Mouse (Mus musculus) midbrain, postnatal 0 days (tissue): Measurements from ENCODE around the gene Pabpn1l. TPM values are rescaled to one million over a fixed set of nuclear protein-coding genes. Genes with fewer than 3 reads are reported as not detected.
"Not testable (repeated sequence)": the region's sequence is repeated elsewhere in the genome, so short reads cannot be mapped to it uniquely, and the experiment has no call there.

Experiments
- ATAC-seq: fragments of 200-750 bp; cut with Nextera tagmentation; 2 replicates; pipeline ENCODE4 v1.8.0; 2017; ENCODE audit warnings: moderate number of reproducible peaks, mild to moderate bottlenecking, moderate TSS enrichment, moderate library complexity; ENCODE audit not compliant: low FRiP score
- DNase-seq: peaks from one replicate; pipeline ENCODE4 v3.0.0-alpha.2; 2015; ENCODE audit warnings: low spot score
- H3K27ac ChIP-seq: fragments of 300-500 bp; sonication (generic); 2 replicates; pipeline ENCODE4 v1.5.1; 2014; ENCODE audit warnings: low read depth, mild to moderate bottlenecking, low read length, mixed read lengths
- H3K27me3 ChIP-seq: fragments of 300-500 bp; sonication (generic); 2 replicates; pipeline ENCODE4 v1.6.1; 2014; ENCODE audit warnings: low read length, control low read depth, mixed read lengths; ENCODE audit not compliant: insufficient read depth
- H3K36me3 ChIP-seq: fragments of 300-500 bp; sonication (generic); 2 replicates; pipeline ENCODE4 v1.6.1; 2014; ENCODE audit warnings: low read length, control low read depth, mixed read lengths; ENCODE audit not compliant: insufficient read depth
- H3K4me1 ChIP-seq: fragments of 300-500 bp; sonication (generic); 2 replicates; pipeline ENCODE4 v1.6.1; 2014; ENCODE audit warnings: mild to moderate bottlenecking, control low read depth, antibody characterized with exemption, low read length, mixed read lengths; ENCODE audit not compliant: insufficient read depth
- H3K4me2 ChIP-seq: fragments of 300-500 bp; sonication (generic); 2 replicates; pipeline ENCODE4 v1.6.1; 2014; ENCODE audit warnings: low read depth, mild to moderate bottlenecking, low read length, mixed read lengths; ENCODE audit not compliant: poor library complexity, severe bottlenecking
- H3K4me3 ChIP-seq: fragments of 300-500 bp; sonication (generic); 2 replicates; pipeline ENCODE4 v1.5.1; 2014; ENCODE audit warnings: low read depth, mild to moderate bottlenecking, low read length, moderate library complexity
- H3K9ac ChIP-seq: fragments of 300-500 bp; sonication (generic); replicated peaks from 2 replicates; pipeline ENCODE4 v1.6.1; 2014; ENCODE audit warnings: mild to moderate bottlenecking, low read length, moderate library complexity, mixed read lengths; ENCODE audit not compliant: poor library complexity, severe bottlenecking
- H3K9me3 ChIP-seq: fragments of 300-500 bp; sonication (generic); 2 replicates; pipeline ENCODE4 v1.6.1; 2016; ENCODE audit warnings: low read length, control low read depth
- CTCF ChIP-seq: IDR thresholded peaks from 2 replicates; pipeline ENCODE4 v1.5.1; 2016; ENCODE audit warnings: antibody characterized with exemption, mild to moderate bottlenecking
- WGBS: fragments of 180-500 bp; shearing (Covaris S2); extraction: QIAGEN DNeasy Blood & Tissue Kit; methylation state at CpG from one replicate; pipeline ENCODE4 v1.1.7; 2014; 5-methylcytosine and 5-hydroxymethylcytosine counted together
- polyA plus RNA-seq: library from polyadenylated mRNA; unstranded; fragments of >200 nt; fragmentation: Nextera tagmentation; extraction: Ambion mirVana; gene quantifications from 2 replicates; pipeline ENCODE4 v1.2.1, GENCODE M21; 2015
- total RNA-seq: library from RNA; depleted of rRNA; stranded (reverse); fragments of >200 nt; gene quantifications from 2 replicates; pipeline ENCODE4 v1.2.3, GENCODE M21; 2014

Pabpn1l gene
- total and polyA plus RNA-seq, 2 experiments from 2014 or later = not detected

DNA sequence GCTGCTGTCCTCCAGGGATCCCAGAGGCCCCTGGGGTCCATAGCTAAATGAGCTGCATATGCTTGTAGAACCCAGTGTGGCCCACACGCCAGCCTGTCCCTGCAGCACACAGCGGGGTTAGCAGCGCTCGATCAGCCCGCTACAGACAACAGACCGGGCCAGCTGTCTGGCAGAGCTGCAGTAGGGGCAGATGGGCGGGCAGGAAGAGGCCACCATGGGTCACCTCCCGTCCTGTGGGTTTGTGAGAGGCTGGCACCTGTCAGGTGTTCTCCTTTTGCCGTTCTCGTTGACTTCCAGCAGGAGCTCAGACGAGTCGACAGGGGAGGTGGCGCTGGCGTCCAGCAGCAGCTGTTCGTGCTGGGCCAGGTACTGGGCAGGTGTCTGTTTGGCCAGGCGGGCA, 16.1 kb upstream of the Pabpn1l start:
- H3K36me3 ChIP-seq = peaks cover 46% of the 10 kb centered on the region
- 70% methylated on average over 16 of the region's 16 CpGs for WGBS
- TF ChIP-seq CTCF = no peak
- H3K9me3 ChIP-seq = no peaks in the 10 kb centered on the region
- no peak overlapping the region for H3K27ac ChIP-seq
- H3K4me1 ChIP-seq = no peaks in the 10 kb centered on the region
- H3K4me3 ChIP-seq = no peak overlapping the region
- no peaks in the 10 kb centered on the region for H3K27me3 ChIP-seq
- no peak overlapping the region for H3K4me2 ChIP-seq
- no peak overlapping the region for H3K9ac ChIP-seq
- ATAC-seq (no peak), DNase-seq (peak; percentile 47)

GRCm38 (mm10) chr8:122637230-122637629, 14.7 kb upstream of the Pabpn1l start:
- Histone ChIP-seq H3K9me3 (no peaks in the 10 kb centered on the region), H3K4me1 (no peaks in the 10 kb centered on the region), H3K36me3 (peaks cover 55% of the 10 kb centered on the region), H3K4me2 (no peak overlapping the region), H3K27me3 (no peaks in the 10 kb centered on the region), H3K4me3 (no peak overlapping the region), H3K27ac (no peak overlapping the region), H3K9ac (no peak overlapping the region)
- DNase-seq (no peak), ATAC-seq (no peak)
- TF ChIP-seq CTCF = no peak
- 88% methylated on average over 9 of the region's 9 CpGs for WGBS

DNA sequence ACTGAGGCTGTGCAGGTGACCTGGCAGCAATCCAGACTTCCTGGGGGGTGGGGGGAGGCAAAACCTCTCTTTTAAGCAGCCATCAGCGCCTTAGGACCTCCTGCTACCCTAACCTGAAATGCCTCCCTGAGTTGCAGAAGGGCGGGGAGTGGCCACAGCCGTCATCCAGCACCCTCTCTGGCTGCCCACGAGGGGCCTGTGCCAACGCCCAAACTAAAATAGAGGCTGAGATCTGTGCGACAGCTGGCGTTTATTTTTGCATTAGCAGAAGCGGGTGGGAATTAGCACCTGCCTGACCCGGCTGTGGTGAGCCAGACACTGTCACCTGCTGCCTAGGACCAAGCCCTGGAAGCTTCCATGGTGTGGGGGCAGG, 14.2 kb upstream of the Pabpn1l start:
- no peak overlapping the region for H3K27ac ChIP-seq
- no peak overlapping the region for H3K4me2 ChIP-seq
- TF ChIP-seq CTCF = no peak
- 74% methylated on average over 9 of the region's 9 CpGs for WGBS
- no peaks in the 10 kb centered on the region for H3K4me1 ChIP-seq
- H3K36me3 ChIP-seq = peaks cover 55% of the 10 kb centered on the region
- no peak for ATAC-seq
- no peaks in the 10 kb centered on the region for H3K27me3 ChIP-seq
- H3K4me3 ChIP-seq = no peak overlapping the region
- no peak for DNase-seq
- H3K9ac ChIP-seq = no peak overlapping the region
- no peaks in the 10 kb centered on the region for H3K9me3 ChIP-seq

- no peaks in the 10 kb centered on the region for H3K4me1 ChIP-seq
- ATAC-seq (no peak), DNase-seq (no peak)
- no peak overlapping the region for H3K4me3 ChIP-seq
- H3K27me3 ChIP-seq = no peaks in the 10 kb centered on the region
- no peak overlapping the region for H3K9ac ChIP-seq
- no peak overlapping the region for H3K27ac ChIP-seq
- TF ChIP-seq CTCF = no peak
- H3K4me2 ChIP-seq = no peak overlapping the region
- 82% methylated on average over 14 of the region's 14 CpGs for WGBS
- peaks cover 51% of the 10 kb centered on the region for H3K36me3 ChIP-seq
- H3K9me3 ChIP-seq = no peaks in the 10 kb centered on the region
These were observed 13.6 kb upstream of the Pabpn1l start for GRCm38 (mm10) chr8:122635878-122636802.

- H3K27ac ChIP-seq = no peak overlapping the region
- no peak for DNase-seq
- no peaks in the 10 kb centered on the region for H3K27me3 ChIP-seq
- no peaks in the 10 kb centered on the region for H3K4me1 ChIP-seq
- no peak overlapping the region for H3K4me3 ChIP-seq
- no peak for ATAC-seq
- no peaks in the 10 kb centered on the region for H3K9me3 ChIP-seq
- H3K4me2 ChIP-seq = no peak overlapping the region
- H3K36me3 ChIP-seq = peaks cover 46% of the 10 kb centered on the region
- no peak for TF ChIP-seq CTCF
- 95% methylated on average over 14 of the region's 14 CpGs for WGBS
- H3K9ac ChIP-seq = no peak overlapping the region
These were observed 10.7 kb upstream of the Pabpn1l start for GRCm38 (mm10) chr8:122633205-122633604.

GRCm38 (mm10) chr8:122632134-122632533, 9.6 kb upstream of the Pabpn1l start:
- H3K36me3 ChIP-seq = peaks cover 37% of the 10 kb centered on the region
- ATAC-seq = not testable (repeated sequence)
- 84% methylated on average over 3 of the region's 3 CpGs for WGBS

More at GRCm38 (mm10) chr8:122632134-122632533, 9.6 kb upstream of the Pabpn1l start:
- H3K9me3 ChIP-seq, H3K27me3 ChIP-seq, DNase-seq, H3K27ac ChIP-seq, H3K4me1 ChIP-seq, H3K4me3 ChIP-seq, H3K4me2 ChIP-seq, H3K9ac ChIP-seq: not testable (repeated sequence)
